Mouse (Mus musculus) heart, adult 10 weeks (tissue): ENCODE data around the gene Ccnl2. TPM values are rescaled to one million over a fixed set of nuclear protein-coding genes. Genes with fewer than 3 reads are reported as not detected.

ENCODE experiments used
- polyA plus RNA-seq: library from polyadenylated mRNA; stranded (reverse); fragments of 350-450 nt; fragmentation: Illumina TruSeq; extraction: RNeasy Lipid Tissue Mini Kit (QIAGEN cat#74804); gene quantifications from one replicate; pipeline ENCODE4 v1.2.3, GENCODE M21; 2014; ENCODE audit warnings: low read depth, low replicate concordance

Ccnl2 gene
- polyA plus RNA-seq: 89.2 TPM

GRCm38 (mm10) chr4:155811929-155812664 lies at the start of gene Ccnl2:
TSS of gene Ccnl2 (plus strand) at chr4:155812489.

GRCm38 (mm10) chr4:155774280-155774754 lies 38.0 kb upstream of the Ccnl2 start, which contains the start of gene Vwa1:
TSS of gene Vwa1 (minus strand) at chr4:155774698.

GRCm38 (mm10) chr4:155785819-155786218 lies 26.5 kb upstream of the Ccnl2 start, which contains the start of gene Tmem88b:
TSS of gene Tmem88b (minus strand) at chr4:155785874.

GRCm38 (mm10) chr4:155790021-155790489 lies 22.2 kb upstream of the Ccnl2 start, which contains the start of gene Ankrd65:
TSS of gene Ankrd65 (plus strand) at chr4:155790439.

GRCm38 (mm10) chr4:155802741-155803339 lies 9.4 kb upstream of the Ccnl2 start, which contains the start of gene Mrpl20:
TSS of gene Mrpl20 (plus strand) at chr4:155802878.

GRCm38 (mm10) chr4:155831205-155831766 lies 19.0 kb downstream of the Ccnl2 start, which contains the start of gene Aurkaip1:
TSS of gene Aurkaip1 (plus strand) at chr4:155831272.

GRCm38 (mm10) chr4:155839483-155839910 lies 27.2 kb downstream of the Ccnl2 start, which contains the start of gene Mxra8:
TSS of gene Mxra8 (plus strand) at chr4:155839680.

GRCm38 (mm10) chr4:155846871-155847578 lies 34.7 kb downstream of the Ccnl2 start, which contains the start of gene Dvl1:
TSS of gene Dvl1 (plus strand) at chr4:155847402.

GRCm38 (mm10) chr4:155863001-155863400 lies 50.7 kb downstream of the Ccnl2 start, which contains the start of gene Tas1r3:
TSS of gene Tas1r3 (minus strand) at chr4:155863362.

GRCm38 (mm10) chr4:155869317-155870033 lies 57.2 kb downstream of the Ccnl2 start, which contains the start of the genes Cptp and Ints11:
TSS of gene Cptp (minus strand) at chr4:155869440.
TSS of gene Ints11 (plus strand) at chr4:155869546.

Other genes with a start within 250 kb of the Ccnl2 start
- gene Slc35e2, start 211.1 kb upstream of the Ccnl2 start, polyA plus RNA-seq: 8.7 TPM
- gene Cdk11b, start 187.6 kb upstream of the Ccnl2 start, polyA plus RNA-seq: 71.4 TPM
- not detected for gene Gm10563, start 167.1 kb upstream of the Ccnl2 start, polyA plus RNA-seq
- 17.1 TPM for gene Mmp23, start 159.1 kb upstream of the Ccnl2 start, polyA plus RNA-seq
- 29.0 TPM for gene Mib2, start 143.3 kb upstream of the Ccnl2 start, polyA plus RNA-seq
- gene Fndc10, start 118.1 kb upstream of the Ccnl2 start, polyA plus RNA-seq: 2.0 TPM
- 55.4 TPM for gene Ssu72, start 107.7 kb upstream of the Ccnl2 start, polyA plus RNA-seq
- 0.79 TPM for gene Tmem240, start 77.7 kb upstream of the Ccnl2 start, polyA plus RNA-seq
- 67.4 TPM for gene Atad3a, start 51.4 kb upstream of the Ccnl2 start, polyA plus RNA-seq
- gene Vwa1, start 37.8 kb upstream of the Ccnl2 start, polyA plus RNA-seq: 11.3 TPM
- gene Tmem88b, start 26.6 kb upstream of the Ccnl2 start, polyA plus RNA-seq: 1.1 TPM
- not detected for gene Ankrd65, start 22.1 kb upstream of the Ccnl2 start, polyA plus RNA-seq
- 93.6 TPM for gene Mrpl20, start 9.6 kb upstream of the Ccnl2 start, polyA plus RNA-seq
- 129 TPM for gene Aurkaip1, start 18.8 kb downstream of the Ccnl2 start, polyA plus RNA-seq
- 44.3 TPM for gene Mxra8, start 27.2 kb downstream of the Ccnl2 start, polyA plus RNA-seq
- gene Dvl1, start 34.9 kb downstream of the Ccnl2 start, polyA plus RNA-seq: 41.8 TPM
- gene Tas1r3, start 50.9 kb downstream of the Ccnl2 start, polyA plus RNA-seq: 0.21 TPM
- 4.2 TPM for gene Cptp, start 57.0 kb downstream of the Ccnl2 start, polyA plus RNA-seq
- 19.1 TPM for gene Ints11, start 57.1 kb downstream of the Ccnl2 start, polyA plus RNA-seq
- gene Pusl1, start 79.3 kb downstream of the Ccnl2 start, polyA plus RNA-seq: 15.5 TPM
- 10.2 TPM for gene Acap3, start 79.3 kb downstream of the Ccnl2 start, polyA plus RNA-seq
- gene Ube2j2, start 131.3 kb downstream of the Ccnl2 start, polyA plus RNA-seq: 50.9 TPM
- gene C1qtnf12, start 149.8 kb downstream of the Ccnl2 start, polyA plus RNA-seq: 18.6 TPM
- 2.0 TPM for gene B3galt6, start 180.2 kb downstream of the Ccnl2 start, polyA plus RNA-seq
- gene Sdf4, start 180.4 kb downstream of the Ccnl2 start, polyA plus RNA-seq: 104 TPM
- gene Tnfrsf4, start 201.4 kb downstream of the Ccnl2 start, polyA plus RNA-seq: not detected
- not detected for gene Tnfrsf18, start 213.7 kb downstream of the Ccnl2 start, polyA plus RNA-seq
- not detected for gene Ttll10, start 246.9 kb downstream of the Ccnl2 start, polyA plus RNA-seq